Mouse (Mus musculus) forebrain, embryonic 15.5 days (tissue): ENCODE data around the gene Lurap1. TPM values are rescaled to one million over a fixed set of nuclear protein-coding genes. Genes with fewer than 3 reads are reported as not detected.

Experiments
- ATAC-seq: fragments of 200-750 bp; cut with Nextera tagmentation; replicated peaks from 2 replicates; pipeline ENCODE4 v1.8.0; 2017; ENCODE audit warnings: mild to moderate bottlenecking, moderate TSS enrichment, moderate library complexity
- H3K27ac ChIP-seq: fragments of 300-500 bp; sonication (generic); replicated peaks from 2 replicates; pipeline ENCODE4 v1.5.1; 2015; ENCODE audit warnings: mild to moderate bottlenecking, inconsistent platforms
- H3K27me3 ChIP-seq: fragments of 300-500 bp; sonication (generic); 2 replicates; pipeline ENCODE4 v1.6.1; 2015; ENCODE audit warnings: inconsistent platforms
- H3K36me3 ChIP-seq: fragments of 300-500 bp; sonication (generic); 2 replicates; pipeline ENCODE4 v1.6.1; 2015; ENCODE audit warnings: mild to moderate bottlenecking, inconsistent platforms
- H3K4me1 ChIP-seq: fragments of 300-500 bp; sonication (generic); 2 replicates; pipeline ENCODE4 v1.6.1; 2015; ENCODE audit warnings: inconsistent platforms
- H3K4me2 ChIP-seq: fragments of 300-500 bp; sonication (generic); replicated peaks from 2 replicates; pipeline ENCODE4 v1.6.1; 2015; ENCODE audit warnings: mild to moderate bottlenecking, inconsistent platforms
- H3K4me3 ChIP-seq: fragments of 300-500 bp; sonication (generic); 2 replicates; pipeline ENCODE4 v1.5.1; 2015; ENCODE audit warnings: mild to moderate bottlenecking, inconsistent platforms
- H3K9ac ChIP-seq: fragments of 300-500 bp; sonication (generic); replicated peaks from 2 replicates; pipeline ENCODE4 v1.6.1; 2015; ENCODE audit warnings: mild to moderate bottlenecking, inconsistent platforms
- H3K9me3 ChIP-seq: fragments of 300-500 bp; sonication (generic); 2 replicates; pipeline ENCODE4 v1.6.1; 2016; ENCODE audit warnings: inconsistent platforms
- WGBS: fragments of 180-500 bp; shearing (Covaris S2); methylation state at CpG from one replicate; pipeline ENCODE4 v1.1.7; 2015; ENCODE audit warnings: mixed read lengths; 5-methylcytosine and 5-hydroxymethylcytosine counted together
- polyA plus RNA-seq: library from polyadenylated mRNA; unstranded; fragments of >200 nt; fragmentation: Nextera tagmentation; extraction: Ambion mirVana; gene quantifications from 2 replicates; pipeline ENCODE4 v1.2.1, GENCODE M21; 2015

The Lurap1 gene
- polyA plus RNA-seq, 1 experiment from 2014 or later: 2.4 TPM

- H3K4me1 ChIP-seq: no peaks in the 10 kb centered on the region
- no peaks in the 10 kb centered on the region for H3K27me3 ChIP-seq
- H3K9ac ChIP-seq: no peak overlapping the region
- no peaks in the 10 kb centered on the region for H3K9me3 ChIP-seq
- H3K36me3 ChIP-seq: peaks cover 85% of the 10 kb centered on the region
- no peak overlapping the region for H3K27ac ChIP-seq
- H3K4me2 ChIP-seq: no peak overlapping the region
- no peak overlapping the region for H3K4me3 ChIP-seq
- ATAC-seq: no peak
- 88% methylated on average over 23 of the region's 23 CpGs for WGBS
Measured at GRCm38 (mm10) chr4:116088510-116089249, 62.5 kb downstream of the Lurap1 start.

Other genes starting within 250 kb of the Lurap1 start
- gene Dmbx1, start 211.4 kb downstream of the Lurap1 start, polyA plus RNA-seq: 0.23 TPM in 1 of 2 replicates, not detected in the other
- gene Faah, start 133.4 kb downstream of the Lurap1 start, polyA plus RNA-seq: 11.0 and 12.7 TPM in 2 replicates
- 13.3 and 15.0 TPM in 2 replicates for gene Nsun4, start 97.5 kb downstream of the Lurap1 start, polyA plus RNA-seq
- 423 and 473 TPM in 2 replicates for gene Uqcrh, start 76.3 kb downstream of the Lurap1 start, polyA plus RNA-seq
- 64.5 and 66.3 TPM in 2 replicates for gene Lrrc41, start 76.1 kb downstream of the Lurap1 start, polyA plus RNA-seq
- 21.2 and 23.0 TPM in 2 replicates for gene Rad54l, start 27.6 kb downstream of the Lurap1 start, polyA plus RNA-seq
- 63.5 and 66.1 TPM in 2 replicates for gene Pomgnt1, start 27.5 kb downstream of the Lurap1 start, polyA plus RNA-seq
- 0.28 TPM in 1 of 2 replicates, not detected in the other for gene Tspan1, start 16.3 kb upstream of the Lurap1 start, polyA plus RNA-seq
- gene 1700042G07Rik, start 22.0 kb upstream of the Lurap1 start, polyA plus RNA-seq: not detected in 2 replicates
- gene Gm49337, start 22.0 kb upstream of the Lurap1 start, polyA plus RNA-seq: not detected in 2 replicates
- 80.2 and 81.1 TPM in 2 replicates for gene Pik3r3, start 70.3 kb upstream of the Lurap1 start, polyA plus RNA-seq